Mouse (Mus musculus) kidney, embryonic 16.5 days (tissue): ENCODE results near the gene Hoxb7. TPM values are rescaled to one million over a fixed set of nuclear protein-coding genes. Genes with fewer than 3 reads are reported as not detected.
A peak's percentile ranks its signal among the peaks of the same experiment; 100 is the strongest.

ENCODE experiments used
- ATAC-seq: fragments of 200-750 bp; cut with Nextera tagmentation; 2 replicates; pipeline ENCODE4 v1.8.0; 2017; ENCODE audit warnings: moderate TSS enrichment; ENCODE audit not compliant: low FRiP score, low TSS enrichment
- H3K27ac ChIP-seq: fragments of 300-500 bp; sonication (generic); 2 replicates; pipeline ENCODE4 v1.5.1; 2014; ENCODE audit warnings: low read length
- H3K27me3 ChIP-seq: fragments of 300-500 bp; sonication (generic); 2 replicates; pipeline ENCODE4 v1.6.1; 2014; ENCODE audit warnings: low read length, control low read depth, mixed read lengths; ENCODE audit not compliant: insufficient read depth
- H3K36me3 ChIP-seq: fragments of 300-500 bp; sonication (generic); 2 replicates; pipeline ENCODE4 v1.6.1; 2014; ENCODE audit warnings: low read length, control low read depth, mixed read lengths; ENCODE audit not compliant: insufficient read depth
- H3K4me1 ChIP-seq: fragments of 300-500 bp; sonication (generic); 2 replicates; pipeline ENCODE4 v1.6.1; 2014; ENCODE audit warnings: low read length, control low read depth, mixed read lengths; ENCODE audit not compliant: insufficient read depth
- H3K4me2 ChIP-seq: fragments of 300-500 bp; sonication (generic); replicated peaks from 2 replicates; pipeline ENCODE4 v1.6.1; 2014; ENCODE audit warnings: low read depth, low read length
- H3K4me3 ChIP-seq: fragments of 300-500 bp; sonication (generic); 2 replicates; pipeline ENCODE4 v1.5.1; 2014; ENCODE audit warnings: mild to moderate bottlenecking, low read length
- H3K9ac ChIP-seq: fragments of 300-500 bp; sonication (generic); replicated peaks from 2 replicates; pipeline ENCODE4 v1.6.1; 2014; ENCODE audit warnings: low read length
- H3K9me3 ChIP-seq: fragments of 300-500 bp; sonication (generic); 2 replicates; pipeline ENCODE4 v1.6.1; 2016; ENCODE audit warnings: low read length, control low read depth
- WGBS: fragments of 180-500 bp; shearing (Covaris S2); extraction: QIAGEN DNeasy Blood & Tissue Kit; methylation state at CpG from one replicate; pipeline ENCODE4 v1.1.7; 2014; 5-methylcytosine and 5-hydroxymethylcytosine counted together
- polyA plus RNA-seq: library from polyadenylated mRNA; unstranded; fragments of >200 nt; fragmentation: Nextera tagmentation; extraction: Ambion mirVana; gene quantifications from 2 replicates; pipeline ENCODE4 v1.2.1, GENCODE M21; 2015

Gene Hoxb7
- 60.9 and 68.3 TPM in 2 replicates for polyA plus RNA-seq

DNA sequence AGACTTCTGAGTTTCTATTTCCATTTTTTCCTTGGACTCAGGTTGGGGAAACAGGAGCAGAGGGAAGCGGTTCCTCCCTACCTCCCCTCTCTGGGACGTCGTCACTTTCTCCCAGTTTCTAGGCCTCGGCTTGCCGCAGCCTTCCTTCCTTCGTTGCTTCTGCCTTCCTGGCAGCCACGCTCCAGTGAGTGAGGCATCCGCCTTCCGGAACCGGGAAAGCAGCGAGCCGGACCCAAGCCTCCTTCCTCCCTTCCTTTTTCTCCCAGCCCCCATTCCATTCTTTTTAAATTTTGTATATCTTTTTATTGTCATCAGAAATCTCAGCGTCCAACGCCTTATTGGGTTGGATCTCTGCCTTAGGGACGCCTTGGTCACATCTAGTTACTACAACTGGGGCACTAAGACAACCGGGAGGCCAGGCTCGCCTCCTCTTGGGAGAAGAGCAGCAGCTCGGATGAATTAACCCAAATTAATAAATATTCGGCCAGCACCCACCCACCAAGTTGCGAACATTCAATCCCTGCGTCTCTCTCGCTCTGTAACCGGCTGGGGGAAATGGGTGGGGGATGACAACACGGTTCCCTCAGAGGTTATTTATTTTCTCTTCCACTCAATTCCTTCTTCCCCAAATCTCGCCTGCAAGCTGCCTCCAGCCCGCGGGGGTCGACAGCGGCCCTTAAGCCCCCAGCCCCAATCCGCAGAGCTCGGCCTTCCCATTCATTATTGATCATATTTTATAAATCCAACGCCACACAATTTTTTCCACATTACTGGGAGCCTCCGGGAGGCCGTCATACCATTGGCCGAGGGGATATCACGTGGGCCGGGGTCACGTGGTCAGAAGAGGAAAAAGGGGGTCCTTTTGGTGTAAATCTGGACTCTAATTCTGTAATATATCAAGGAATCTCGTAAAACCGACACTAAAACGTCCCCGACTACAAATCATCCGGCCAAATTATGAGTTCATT is at the start of gene Hoxb7:
Hoxb7 (plus strand) TSS at position 853 of the 968 bp plus-strand sequence.
- H3K27ac ChIP-seq = peak within 1 kb of the TSS; percentile 100
- H3K36me3 ChIP-seq = no peaks in the 10 kb centered on the region
- H3K4me3 ChIP-seq = peak within 1 kb of the TSS; percentile 84
- no peaks in the 10 kb centered on the region for H3K27me3 ChIP-seq
- H3K9me3 ChIP-seq = no peaks in the 10 kb centered on the region
- peak within 1 kb of the TSS; percentile 99 for H3K9ac ChIP-seq
- 0 out of 2 replicates have a peak, but pooled peaks have one; percentile 21 for ATAC-seq
- H3K4me2 ChIP-seq = peak within 1 kb of the TSS; percentile 90
- under 1% methylated on average over 43 of the region's 43 CpGs for WGBS
- H3K4me1 ChIP-seq = peaks cover 34% of the 10 kb centered on the region

DNA sequence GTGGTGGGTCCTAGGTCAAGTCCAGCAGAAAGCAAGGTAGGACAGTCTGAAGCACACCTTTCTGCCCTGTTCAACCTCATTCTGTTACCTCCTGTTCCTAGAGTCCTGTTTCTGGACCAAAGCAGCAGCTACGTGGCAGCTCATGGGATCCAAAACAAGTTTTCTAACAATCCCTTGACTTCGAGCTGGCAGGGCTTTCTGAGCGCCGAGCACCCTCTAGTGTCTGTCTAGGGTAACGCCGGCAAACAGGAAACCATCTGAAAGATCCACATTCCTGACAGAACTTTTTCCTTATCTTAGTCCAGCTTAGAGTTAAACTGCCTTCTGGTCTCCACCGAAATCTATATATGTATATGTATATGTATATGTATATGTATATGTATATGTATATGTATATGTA is 46.2 kb upstream of the Hoxb7 start:
- WGBS = 2% methylated on average over 7 of the region's 7 CpGs
- Histone ChIP-seq H3K9ac (no peak overlapping the region), H3K4me2 (no peak overlapping the region), H3K4me3 (no peak overlapping the region), H3K4me1 (0 out of 2 replicates have a peak, but pooled peaks cover 3% of the 10 kb centered on the region), H3K27ac (no peak overlapping the region), H3K27me3 (peaks cover 3% of the 10 kb centered on the region; the same call in 1 of the 2 replicates), H3K9me3 (no peaks in the 10 kb centered on the region), H3K36me3 (no peaks in the 10 kb centered on the region)
- no peak for ATAC-seq

DNA sequence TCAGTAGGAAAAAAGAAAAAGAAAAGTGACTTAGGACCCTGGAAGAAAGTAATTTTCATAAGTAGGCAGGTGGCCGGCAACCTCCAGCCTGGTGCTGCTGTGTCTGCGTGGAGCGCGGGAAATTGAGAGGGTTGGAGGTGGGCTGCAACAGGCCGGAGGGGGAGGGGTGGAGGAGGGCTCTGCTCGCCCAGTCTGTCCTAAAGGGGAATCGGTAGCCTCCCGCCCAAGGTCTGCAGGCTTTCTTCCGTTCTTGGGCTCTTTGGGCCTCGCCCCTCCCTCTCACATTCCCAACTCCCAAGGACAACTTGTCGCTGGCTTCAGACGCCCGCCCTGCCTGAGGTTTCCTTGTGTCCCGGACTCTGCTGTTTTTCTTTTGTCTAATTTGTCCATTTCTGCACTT is 35.5 kb upstream of the Hoxb7 start:
- H3K27me3 ChIP-seq = no peaks in the 10 kb centered on the region
- H3K4me1 ChIP-seq = peaks cover 31% of the 10 kb centered on the region
- H3K4me2 ChIP-seq = peak overlapping the region; percentile 66
- peak overlapping the region; percentile 81 for H3K4me3 ChIP-seq
- no peaks in the 10 kb centered on the region for H3K9me3 ChIP-seq
- H3K9ac ChIP-seq = peak overlapping the region; percentile 97
- peak overlapping the region; percentile 94 for H3K27ac ChIP-seq
- 0% methylated on average over 14 of the region's 14 CpGs for WGBS
- no peaks in the 10 kb centered on the region for H3K36me3 ChIP-seq
- peak; percentile 89 for ATAC-seq

DNA sequence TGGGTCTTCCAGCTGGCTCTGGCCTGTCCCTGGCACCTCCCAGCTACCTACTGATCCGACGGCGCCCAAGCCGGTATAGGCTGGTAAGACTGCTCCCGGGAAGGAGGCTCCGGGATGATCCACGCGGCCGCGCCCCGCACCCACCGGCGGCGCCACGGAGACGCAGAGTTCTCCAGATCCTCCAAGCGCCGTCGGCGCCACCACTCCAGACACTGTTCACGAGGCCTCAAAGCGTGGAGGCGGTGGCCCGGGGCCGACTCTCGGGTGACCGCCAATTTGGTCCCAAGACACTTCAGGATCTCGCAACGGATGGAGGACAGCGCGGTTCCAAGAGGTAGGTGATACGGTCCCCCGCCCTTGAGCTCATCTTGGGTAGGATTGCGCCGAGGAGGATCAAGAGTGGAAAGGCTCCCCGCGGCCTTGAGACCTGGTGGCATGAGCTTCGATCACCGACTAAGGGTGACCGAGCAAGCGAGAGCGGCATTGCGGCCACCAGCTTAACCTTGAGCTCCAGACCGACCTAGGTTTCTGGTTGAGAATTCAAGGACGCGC is 34.9 kb upstream of the Hoxb7 start:
- no peaks in the 10 kb centered on the region for H3K27me3 ChIP-seq

DNA sequence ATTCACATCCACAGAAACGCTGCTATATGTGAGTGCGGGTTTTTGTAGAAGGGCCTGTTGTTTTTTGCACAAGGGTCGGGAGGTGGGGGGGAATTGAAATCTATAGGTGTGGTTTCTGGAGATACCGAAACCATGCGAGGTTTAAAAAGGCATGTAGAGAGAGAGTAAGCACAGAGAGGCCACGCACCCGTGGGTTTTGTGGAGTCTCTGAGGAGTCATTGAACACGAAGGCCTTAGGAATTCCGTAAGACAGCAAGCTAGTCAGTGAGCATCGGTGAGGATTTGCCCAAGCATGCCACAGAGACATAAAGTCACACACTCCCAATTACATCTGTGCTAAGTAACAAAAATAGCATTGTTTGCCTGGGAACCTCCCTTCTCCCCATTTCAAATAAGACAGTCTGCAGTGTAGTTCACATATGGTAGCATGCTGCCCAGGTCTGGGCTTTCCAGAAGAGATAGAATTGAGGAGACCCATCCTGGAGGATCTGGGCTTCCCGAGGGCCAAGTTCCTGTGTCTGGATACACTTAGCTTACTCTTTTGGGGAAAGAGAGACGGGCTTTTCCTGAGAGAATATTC is 33.8 kb upstream of the Hoxb7 start:
- peak overlapping the region; percentile 94 for H3K27ac ChIP-seq
- WGBS = 10% methylated on average over 12 of the region's 12 CpGs

More for the DNA sequence above, 34.9 kb upstream of the Hoxb7 start:
- Histone ChIP-seq H3K36me3 (no peaks in the 10 kb centered on the region), H3K4me3 (peak overlapping the region; percentile 81), H3K4me2 (peak overlapping the region; percentile 66), H3K9me3 (no peaks in the 10 kb centered on the region), H3K4me1 (peaks cover 37% of the 10 kb centered on the region), H3K27ac (peak overlapping the region; percentile 94), H3K9ac (peak overlapping the region; percentile 97)
- peak; percentile 60 for ATAC-seq
- under 1% methylated on average over 46 of the region's 46 CpGs for WGBS

DNA sequence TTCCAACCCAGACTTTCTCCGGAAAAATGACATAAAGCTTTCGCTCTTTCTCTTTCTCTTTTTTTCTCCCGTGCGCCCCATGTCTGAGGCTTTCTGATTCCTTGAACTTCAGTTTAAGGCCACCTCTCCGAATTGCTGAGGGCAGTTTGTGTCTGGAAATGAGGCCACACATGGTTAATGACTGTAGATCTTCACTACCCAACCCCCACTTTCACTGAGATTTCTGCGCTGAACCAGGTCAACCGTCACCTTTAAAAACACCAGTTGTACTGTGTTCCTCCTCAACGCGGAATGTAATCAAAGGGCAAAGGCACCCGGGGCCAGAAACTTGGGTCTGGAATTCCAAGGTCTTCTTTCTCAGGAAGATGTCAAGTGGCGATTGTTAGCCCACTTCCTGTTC is 32.2 kb upstream of the Hoxb7 start:
- Histone ChIP-seq H3K4me3 (peak overlapping the region; percentile 81), H3K9ac (peak overlapping the region; percentile 97), H3K27me3 (no peaks in the 10 kb centered on the region), H3K9me3 (no peaks in the 10 kb centered on the region), H3K27ac (peak overlapping the region; percentile 94), H3K4me2 (peak overlapping the region; percentile 66), H3K4me1 (peaks cover 64% of the 10 kb centered on the region), H3K36me3 (no peaks in the 10 kb centered on the region)
- WGBS = 4% methylated on average over 11 of the region's 11 CpGs
- ATAC-seq = no peak

More for the DNA sequence above, 33.8 kb upstream of the Hoxb7 start:
- H3K4me2 ChIP-seq = peak overlapping the region; percentile 66
- H3K27me3 ChIP-seq = no peaks in the 10 kb centered on the region
- H3K4me3 ChIP-seq = peak overlapping the region; percentile 81
- H3K4me1 ChIP-seq = peaks cover 48% of the 10 kb centered on the region
- ATAC-seq = no peak
- peak overlapping the region; percentile 97 for H3K9ac ChIP-seq
- H3K9me3 ChIP-seq = no peaks in the 10 kb centered on the region
- no peaks in the 10 kb centered on the region for H3K36me3 ChIP-seq

DNA sequence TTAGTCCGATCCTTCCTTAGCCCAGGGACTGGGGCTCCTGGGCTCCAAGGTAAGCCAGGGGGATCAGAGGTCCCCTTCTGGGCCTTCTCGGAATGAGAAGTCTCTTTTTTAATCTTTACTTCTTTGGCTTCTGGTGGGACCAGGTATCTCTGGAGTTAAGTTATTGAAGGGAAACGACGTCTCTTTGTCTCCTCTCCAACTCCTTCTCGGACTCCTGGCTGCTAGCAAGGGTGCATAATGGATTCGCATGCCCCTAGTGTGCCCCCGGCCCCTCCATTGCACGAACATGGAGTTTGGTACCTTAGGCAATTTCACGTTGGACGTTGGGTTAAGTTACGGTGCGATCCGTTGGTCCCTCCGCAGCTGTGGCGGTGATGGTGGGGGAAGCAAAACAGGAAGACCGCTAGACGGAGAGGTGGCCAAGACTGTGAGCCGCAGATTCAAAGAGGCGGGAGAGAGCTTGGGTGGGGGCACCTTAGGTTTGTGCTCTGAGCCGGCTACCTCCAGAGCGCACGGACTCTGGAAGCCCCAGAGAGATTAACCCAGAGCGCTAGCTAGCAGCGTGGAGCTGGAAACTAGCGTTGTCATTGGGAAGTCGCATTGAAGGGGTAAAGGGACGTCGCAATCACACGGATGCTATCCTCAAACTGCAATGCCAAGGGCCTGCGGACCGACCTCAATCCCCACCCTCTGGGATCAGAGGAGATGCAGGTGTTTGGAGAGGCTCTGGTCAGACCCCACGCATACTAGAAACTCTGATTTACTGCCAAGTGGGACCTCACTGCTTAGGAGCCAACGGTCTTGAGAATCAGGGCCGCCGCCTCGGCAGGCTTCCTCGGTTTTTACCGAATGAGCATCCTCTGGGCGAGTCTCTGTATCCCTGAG is 31.1 kb upstream of the Hoxb7 start:
- H3K9ac ChIP-seq = peak overlapping the region; percentile 97
- peak overlapping the region; percentile 94 for H3K27ac ChIP-seq
- peaks cover 72% of the 10 kb centered on the region for H3K4me1 ChIP-seq
- H3K4me3 ChIP-seq = peak overlapping the region; percentile 81
- WGBS = 9% methylated on average over 39 of the region's 39 CpGs
- H3K9me3 ChIP-seq = no peaks in the 10 kb centered on the region
- no peak for ATAC-seq
- no peaks in the 10 kb centered on the region for H3K27me3 ChIP-seq
- peak overlapping the region; percentile 66 for H3K4me2 ChIP-seq
- H3K36me3 ChIP-seq = no peaks in the 10 kb centered on the region

DNA sequence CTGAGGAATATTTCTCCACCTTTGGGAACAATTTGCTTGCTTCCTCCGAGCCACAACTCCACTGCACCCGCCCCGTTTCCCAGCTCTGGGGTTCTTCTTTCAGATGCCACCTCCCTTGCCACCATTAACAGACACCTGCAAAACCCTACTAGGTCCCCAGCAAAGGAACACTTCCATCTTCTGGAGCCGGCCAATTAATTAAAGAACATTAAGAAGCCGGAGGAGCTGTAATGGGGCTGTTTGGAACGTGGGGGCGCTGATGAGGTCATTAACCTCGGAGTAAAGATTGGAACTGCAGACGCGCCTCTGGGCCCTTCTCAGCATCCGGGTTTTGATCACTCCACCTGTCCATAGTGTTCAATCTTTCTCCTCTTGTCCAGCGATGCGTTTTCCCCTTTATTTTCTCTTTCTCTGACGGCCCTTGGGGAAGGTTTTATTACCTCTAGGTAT is 30.4 kb upstream of the Hoxb7 start:
- Histone ChIP-seq H3K9me3 (no peaks in the 10 kb centered on the region), H3K27me3 (no peaks in the 10 kb centered on the region), H3K4me1 (peaks cover 73% of the 10 kb centered on the region), H3K4me2 (peak overlapping the region; percentile 66), H3K36me3 (no peaks in the 10 kb centered on the region), H3K9ac (peak overlapping the region; percentile 97), H3K27ac (peak overlapping the region; percentile 94), H3K4me3 (peak overlapping the region; percentile 81)
- WGBS = 18% methylated on average over 14 of the region's 14 CpGs
- no peak for ATAC-seq

DNA sequence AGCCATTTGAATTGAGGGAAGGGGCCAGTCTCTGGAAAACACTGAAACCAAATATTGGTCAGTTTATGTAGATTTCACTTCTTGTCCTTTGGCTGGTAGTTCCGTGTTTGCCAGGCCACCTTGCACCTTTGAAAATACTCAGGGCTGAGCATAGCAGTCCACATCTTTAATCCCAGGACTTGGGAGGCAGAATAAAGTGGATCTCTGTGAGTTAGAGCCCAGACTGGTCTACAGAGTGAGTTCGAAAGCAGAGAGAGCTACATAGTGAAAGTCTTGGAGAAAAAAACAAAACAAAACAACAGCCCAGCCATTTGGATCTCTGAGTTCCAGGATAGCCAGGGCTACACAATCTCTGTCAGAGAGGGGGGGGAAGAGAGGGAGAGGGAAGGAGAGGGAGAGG is 29.3 kb upstream of the Hoxb7 start:
- peak overlapping the region; percentile 67 for H3K27ac ChIP-seq
- no peaks in the 10 kb centered on the region for H3K9me3 ChIP-seq
- H3K9ac ChIP-seq = peak overlapping the region; percentile 51; the same call in 1 of the 2 replicates
- no peaks in the 10 kb centered on the region for H3K27me3 ChIP-seq
- no peak for ATAC-seq
- WGBS = 24% methylated on average over 2 of the region's 2 CpGs
- H3K4me1 ChIP-seq = peaks cover 82% of the 10 kb centered on the region
- peak overlapping the region; percentile 66 for H3K4me2 ChIP-seq
- H3K36me3 ChIP-seq = no peaks in the 10 kb centered on the region
- no peak overlapping the region for H3K4me3 ChIP-seq
